Mouse (Mus musculus): ENCODE measurements at regions not wholly inside any gene's neighbourhood (a gene's known extent, or its start where the extent isn't known, plus 50 kb on each side); places are given as distances from the start of the nearest gene placed in this dataset.

DNA sequence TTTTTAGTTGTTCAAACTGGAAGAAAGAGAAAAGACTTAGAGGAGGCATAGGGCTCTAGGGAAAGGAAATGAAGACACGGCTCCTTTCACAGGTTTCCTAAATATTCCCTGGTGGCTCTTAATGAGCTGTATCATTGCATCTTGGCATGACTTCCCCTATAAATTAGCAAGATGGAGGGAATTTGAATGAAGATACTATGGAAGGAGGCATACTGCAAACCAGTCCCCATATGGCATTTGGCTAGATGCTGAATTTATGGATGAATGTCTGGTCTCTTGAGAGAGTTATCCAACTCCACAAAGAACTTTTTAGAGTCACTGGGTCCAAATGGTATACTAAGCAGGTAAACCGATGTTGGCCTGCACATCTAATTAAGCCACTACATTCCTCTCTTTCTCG, 150.3 kb upstream of the March11 start:
- DNase-seq (ENCODE audit: low spot score): no peak
- no peak overlapping the region for H3K9ac ChIP-seq (replicated peaks; ENCODE audit: low read length, poor library complexity, severe bottlenecking)
- no peaks in the 10 kb centered on the region for H3K9me3 ChIP-seq (ENCODE audit: low read length)
- H3K4me1 ChIP-seq (ENCODE audit: insufficient read depth, low read length): no peaks in the 10 kb centered on the region
- ATAC-seq (ENCODE audit: low FRiP score): no peak
- WGBS: 79% methylated on average over 3 of the region's 3 CpGs
- H3K27ac ChIP-seq (ENCODE audit: low read depth, low read length): no peak overlapping the region
- no peaks in the 10 kb centered on the region for H3K36me3 ChIP-seq (ENCODE audit: insufficient read depth, low read length)
- H3K4me2 ChIP-seq (ENCODE audit: low read depth, low read length, poor library complexity, severe bottlenecking): no peak overlapping the region
- TF ChIP-seq CTCF (IDR thresholded peaks at IDR 0.05): no peak
- H3K4me3 ChIP-seq (ENCODE audit: low read depth, low read length): no peak overlapping the region
- H3K27me3 ChIP-seq (ENCODE audit: insufficient read depth, low read length): no peaks in the 10 kb centered on the region

DNA sequence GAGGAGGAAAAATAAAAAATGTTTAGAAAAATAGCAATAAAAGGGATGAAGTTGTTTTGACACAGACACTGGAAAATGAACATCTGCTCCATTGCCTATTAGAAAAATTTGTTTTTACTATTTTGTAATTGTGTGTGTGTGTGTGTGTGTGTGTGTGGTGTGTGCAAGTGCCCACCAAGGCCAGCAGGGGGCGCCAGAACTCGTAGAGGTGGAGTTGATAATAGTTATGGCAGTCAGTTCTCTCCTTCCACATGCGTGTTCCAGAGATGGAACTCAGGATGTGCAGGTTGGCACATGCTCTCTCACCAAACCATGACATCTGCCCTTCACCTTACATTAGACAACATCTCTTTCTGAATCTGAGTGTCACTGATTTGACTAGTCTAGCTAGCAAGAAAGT, 123.9 kb upstream of the March11 start:
- H3K9me3 ChIP-seq (ENCODE audit: low read length): no peaks in the 10 kb centered on the region
- H3K27me3 ChIP-seq (ENCODE audit: insufficient read depth, low read length): no peaks in the 10 kb centered on the region
- H3K9ac ChIP-seq (replicated peaks; ENCODE audit: low read length, poor library complexity, severe bottlenecking): no peak overlapping the region
- H3K4me3 ChIP-seq (ENCODE audit: low read depth, low read length): no peak overlapping the region
- H3K4me2 ChIP-seq (ENCODE audit: low read depth, low read length, poor library complexity, severe bottlenecking): no peak overlapping the region
- no peaks in the 10 kb centered on the region for H3K4me1 ChIP-seq (ENCODE audit: insufficient read depth, low read length)
- no peak for ATAC-seq (ENCODE audit: low FRiP score)
- DNase-seq (ENCODE audit: low spot score): no peak
- WGBS: 45% methylated on average over 3 of the region's 3 CpGs
- no peaks in the 10 kb centered on the region for H3K36me3 ChIP-seq (ENCODE audit: insufficient read depth, low read length)
- H3K27ac ChIP-seq (ENCODE audit: low read depth, low read length): no peak overlapping the region
- peak; percentile 3; the same call in 1 of the 2 replicates for TF ChIP-seq CTCF (IDR thresholded peaks at IDR 0.05)

DNA sequence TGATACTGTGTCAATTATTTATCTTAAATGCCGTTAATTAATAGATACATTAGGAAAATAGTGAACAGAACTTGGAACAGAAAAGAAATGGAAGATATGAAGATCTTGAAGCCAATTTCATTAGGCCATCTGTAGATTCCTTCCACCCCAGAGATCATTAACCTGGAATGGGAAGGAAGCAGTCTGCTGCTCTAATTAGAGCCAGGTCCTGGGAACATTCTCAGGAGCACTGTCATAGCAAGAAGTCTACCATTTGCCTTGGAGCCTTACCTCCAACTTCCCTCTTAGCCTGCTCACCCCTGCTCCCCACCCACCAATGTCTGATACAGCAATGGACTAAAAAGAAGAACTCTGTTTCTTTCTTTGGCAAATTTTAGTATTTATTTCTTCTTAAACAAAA, 113.3 kb upstream of the March11 start:
- Histone ChIP-seq H3K4me3 (ENCODE audit: low read depth, low read length) (no peak overlapping the region), H3K4me2 (ENCODE audit: low read depth, low read length, poor library complexity, severe bottlenecking) (no peak overlapping the region), H3K36me3 (ENCODE audit: insufficient read depth, low read length) (no peaks in the 10 kb centered on the region), H3K27ac (ENCODE audit: low read depth, low read length) (no peak overlapping the region), H3K9me3 (ENCODE audit: low read length) (no peaks in the 10 kb centered on the region), H3K9ac (replicated peaks; ENCODE audit: low read length, poor library complexity, severe bottlenecking) (no peak overlapping the region), H3K4me1 (ENCODE audit: insufficient read depth, low read length) (no peaks in the 10 kb centered on the region), H3K27me3 (ENCODE audit: insufficient read depth, low read length) (no peaks in the 10 kb centered on the region)
- no peak for TF ChIP-seq CTCF (IDR thresholded peaks at IDR 0.05)
- DNase-seq (ENCODE audit: low spot score) (no peak), ATAC-seq (ENCODE audit: low FRiP score) (no peak)
- WGBS: 70% methylated on average over 1 of the region's 1 CpGs

DNA sequence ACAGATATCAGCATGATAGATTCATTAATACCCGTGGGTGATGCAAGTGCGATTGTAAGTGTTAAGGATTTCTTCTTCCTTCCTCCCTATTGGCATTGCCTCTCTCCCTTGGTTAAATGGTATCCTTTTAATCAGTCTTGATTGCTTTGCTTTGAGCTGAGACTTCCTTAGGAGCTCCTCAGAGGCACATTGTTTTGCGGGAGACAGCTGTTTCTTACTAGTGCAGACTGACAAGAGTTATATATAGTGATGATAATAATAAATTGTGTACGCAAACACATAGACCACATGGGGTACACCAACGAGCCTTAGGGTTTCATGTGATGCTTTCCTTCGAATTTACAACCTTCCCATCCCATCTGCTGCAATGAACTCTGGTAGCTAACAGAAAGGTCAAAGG, 102.0 kb upstream of the March11 start:
- no peak overlapping the region for H3K27ac ChIP-seq (ENCODE audit: low read depth, low read length)
- no peak for ATAC-seq (ENCODE audit: low FRiP score)
- H3K4me2 ChIP-seq (ENCODE audit: low read depth, low read length, poor library complexity, severe bottlenecking): no peak overlapping the region
- TF ChIP-seq CTCF (IDR thresholded peaks at IDR 0.05): no peak
- no peaks in the 10 kb centered on the region for H3K9me3 ChIP-seq (ENCODE audit: low read length)
- no peak for DNase-seq (ENCODE audit: low spot score)
- H3K4me3 ChIP-seq (ENCODE audit: low read depth, low read length): no peak overlapping the region
- no peaks in the 10 kb centered on the region for H3K36me3 ChIP-seq (ENCODE audit: insufficient read depth, low read length)
- H3K4me1 ChIP-seq (ENCODE audit: insufficient read depth, low read length): no peaks in the 10 kb centered on the region
- H3K27me3 ChIP-seq (ENCODE audit: insufficient read depth, low read length): no peaks in the 10 kb centered on the region
- H3K9ac ChIP-seq (replicated peaks; ENCODE audit: low read length, poor library complexity, severe bottlenecking): no peak overlapping the region
- WGBS: 72% methylated on average over 6 of the region's 6 CpGs

- ATAC-seq (ENCODE audit: low FRiP score) (no peak), DNase-seq (ENCODE audit: low spot score) (peak; percentile 10)
- Histone ChIP-seq H3K9ac (replicated peaks; ENCODE audit: low read length, poor library complexity, severe bottlenecking) (no peak overlapping the region), H3K27me3 (ENCODE audit: insufficient read depth, low read length) (no peaks in the 10 kb centered on the region), H3K4me2 (ENCODE audit: low read depth, low read length, poor library complexity, severe bottlenecking) (no peak overlapping the region), H3K4me1 (ENCODE audit: insufficient read depth, low read length) (no peaks in the 10 kb centered on the region), H3K9me3 (ENCODE audit: low read length) (no peaks in the 10 kb centered on the region), H3K4me3 (ENCODE audit: low read depth, low read length) (no peak overlapping the region), H3K36me3 (ENCODE audit: insufficient read depth, low read length) (no peaks in the 10 kb centered on the region), H3K27ac (ENCODE audit: low read depth, low read length) (no peak overlapping the region)
- TF ChIP-seq CTCF (IDR thresholded peaks at IDR 0.05): no peak
- 13% methylated on average over 3 of the region's 3 CpGs for WGBS
Observed at GRCm38 (mm10) chr15:26220855-26221254, 88.0 kb upstream of the March11 start.

GRCm38 (mm10) chr15:26228646-26229045, 80.2 kb upstream of the March11 start:
- no peak overlapping the region for H3K27ac ChIP-seq (ENCODE audit: low read depth, low read length)
- no peak overlapping the region for H3K4me2 ChIP-seq (ENCODE audit: low read depth, low read length, poor library complexity, severe bottlenecking)
- H3K4me1 ChIP-seq (ENCODE audit: insufficient read depth, low read length): no peaks in the 10 kb centered on the region
- ATAC-seq (ENCODE audit: low FRiP score): no peak
- H3K9ac ChIP-seq (replicated peaks; ENCODE audit: low read length, poor library complexity, severe bottlenecking): no peak overlapping the region
- DNase-seq (ENCODE audit: low spot score): no peak
- H3K36me3 ChIP-seq (ENCODE audit: insufficient read depth, low read length): no peaks in the 10 kb centered on the region
- H3K9me3 ChIP-seq (ENCODE audit: low read length): no peaks in the 10 kb centered on the region
- WGBS: 80% methylated on average over 4 of the region's 4 CpGs
- TF ChIP-seq CTCF (IDR thresholded peaks at IDR 0.05): no peak
- H3K4me3 ChIP-seq (ENCODE audit: low read depth, low read length): no peak overlapping the region
- no peaks in the 10 kb centered on the region for H3K27me3 ChIP-seq (ENCODE audit: insufficient read depth, low read length)
